Mouse (Mus musculus) monocyte, adult 2 months (primary cell): Measurements from ENCODE around the gene Cxcr2.
A peak's percentile ranks its signal among the peaks of the same experiment; 100 is the strongest.

Experiments
- DNase-seq, 2 experiments: peaks; one replicate each; pipeline ENCODE4 v3.0.0; 2022; ENCODE audit warnings: low spot score in 2 of 2, low read depth in 1 of 2

Gene Cxcr2

GRCm38 (mm10) chr1:74153461-74154184, at the start of gene Cxcr2:
TSS of gene Cxcr2 (plus strand) at chr1:74153989.
- DNase-seq: no peak

GRCm38 (mm10) chr1:74105660-74106059, 48.1 kb upstream of the Cxcr2 start:
- DNase-seq: no peak

- no peak for DNase-seq
These were observed 47.6 kb upstream of the Cxcr2 start for GRCm38 (mm10) chr1:74106214-74106613.

GRCm38 (mm10) chr1:74107931-74108618, 45.7 kb upstream of the Cxcr2 start:
- no peak for DNase-seq

GRCm38 (mm10) chr1:74109670-74110069, 44.1 kb upstream of the Cxcr2 start:
- DNase-seq: no peak

GRCm38 (mm10) chr1:74110932-74111695, 42.7 kb upstream of the Cxcr2 start:
- no peak for DNase-seq

- DNase-seq: no peak
These were observed 42.1 kb upstream of the Cxcr2 start for GRCm38 (mm10) chr1:74111696-74112030.

- DNase-seq: no peak
These were observed 40.7 kb upstream of the Cxcr2 start for GRCm38 (mm10) chr1:74113071-74113470.

GRCm38 (mm10) chr1:74117876-74118275, 35.9 kb upstream of the Cxcr2 start:
- no peak for DNase-seq

GRCm38 (mm10) chr1:74119115-74119514, 34.7 kb upstream of the Cxcr2 start:
- no peak for DNase-seq

- no peak for DNase-seq
These were observed 32.7 kb upstream of the Cxcr2 start for GRCm38 (mm10) chr1:74121138-74121537.

- no peak for DNase-seq
These were observed 31.8 kb upstream of the Cxcr2 start for GRCm38 (mm10) chr1:74121821-74122576.

GRCm38 (mm10) chr1:74123215-74123614, 30.6 kb upstream of the Cxcr2 start:
- DNase-seq: no peak

GRCm38 (mm10) chr1:74124021-74124981, 29.5 kb upstream of the Cxcr2 start, which contains the start of gene Tns1:
TSS of gene Tns1 (minus strand) at chr1:74124449.
- DNase-seq: no peak

- DNase-seq: peak; percentile 38 to 53
These were observed 28.7 kb upstream of the Cxcr2 start, which contains the start of gene Rufy4 for GRCm38 (mm10) chr1:74124991-74125552. TSS of gene Rufy4 (plus strand) at chr1:74125541.

- no peak for DNase-seq
These were observed 22.7 kb upstream of the Cxcr2 start for GRCm38 (mm10) chr1:74130883-74131659.

GRCm38 (mm10) chr1:74132011-74132410, 21.8 kb upstream of the Cxcr2 start:
- DNase-seq: no peak

GRCm38 (mm10) chr1:74133954-74134353, 19.8 kb upstream of the Cxcr2 start:
- peak; percentile 27 to 53 for DNase-seq
